Mouse (Mus musculus): Measurements from ENCODE around the gene Atf3.

Gene Atf3

DNA sequence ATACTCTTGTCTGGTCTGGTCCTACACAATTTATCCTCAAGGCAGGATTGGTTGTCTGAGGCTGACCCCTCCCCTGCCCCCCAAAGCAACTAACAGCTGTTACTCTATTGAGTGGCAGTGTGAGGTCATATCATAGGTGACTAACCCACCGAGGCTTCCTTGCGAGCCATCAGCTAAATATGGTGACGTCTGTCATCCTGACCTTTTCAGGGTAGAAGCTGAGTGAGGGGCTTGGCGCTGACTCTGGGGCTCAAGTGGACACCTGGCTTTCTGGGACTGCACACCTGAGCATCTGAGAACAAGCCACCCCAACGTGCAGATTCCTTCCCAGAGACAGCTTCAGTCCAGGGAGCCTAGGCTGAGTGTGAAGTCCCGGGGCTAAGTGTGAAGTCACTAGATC lies at the start of gene Atf3:
TSS of gene Atf3 (minus strand) at position 101 of the 400 bp plus-strand sequence.
- DNase-seq (ENCODE audit: low read depth, low spot score) = no peak

- DNase-seq (ENCODE audit: low read depth, low spot score) = no peak
Measured at GRCm38 (mm10) chr1:191267162-191267561, 49.3 kb upstream of the Atf3 start.

DNA sequence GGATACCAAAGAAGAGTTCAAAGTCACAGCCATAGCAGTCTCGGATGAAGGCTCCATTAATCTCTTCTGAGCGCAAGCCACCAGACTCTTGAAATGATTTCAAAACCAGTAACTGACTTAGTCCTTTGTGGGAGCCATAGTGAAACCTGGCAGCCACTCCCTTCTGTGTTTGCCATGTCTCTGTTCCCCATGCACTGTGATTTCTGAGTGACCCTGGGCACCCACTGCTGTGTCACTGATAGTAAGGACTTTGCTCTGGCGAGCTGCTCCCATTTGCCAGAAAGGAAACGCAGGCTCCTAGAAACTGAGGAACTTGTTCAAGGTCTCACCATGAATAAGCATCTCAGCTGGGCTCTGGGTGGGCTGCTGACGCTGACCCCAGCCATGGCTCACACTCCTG lies 45.6 kb upstream of the Atf3 start:
- no peak for DNase-seq (ENCODE audit: low read depth, low spot score)

DNA sequence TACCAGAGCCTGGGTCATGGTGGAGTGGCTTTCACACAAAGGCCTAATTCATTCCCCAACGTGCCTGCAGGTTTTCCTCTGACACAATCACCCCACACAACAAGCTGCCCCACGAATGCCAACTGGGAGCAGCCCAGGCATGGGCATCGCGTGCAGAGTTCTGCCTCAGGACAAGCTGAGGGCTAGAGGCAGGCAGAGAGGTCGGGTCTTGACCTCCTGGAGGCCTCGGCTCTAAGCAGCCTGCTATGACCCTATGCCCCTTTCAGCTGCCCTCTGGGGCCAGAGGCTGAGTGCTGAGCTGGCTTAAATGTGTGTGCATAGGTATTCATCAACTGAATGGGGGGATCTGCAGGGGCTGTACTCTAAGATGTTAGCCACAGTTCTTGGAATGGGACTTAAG lies 44.0 kb upstream of the Atf3 start:
- no peak for DNase-seq (ENCODE audit: low read depth, low spot score)

GRCm38 (mm10) chr1:191259661-191260060 lies 41.8 kb upstream of the Atf3 start:
- DNase-seq (ENCODE audit: low read depth, low spot score) = no peak

DNA sequence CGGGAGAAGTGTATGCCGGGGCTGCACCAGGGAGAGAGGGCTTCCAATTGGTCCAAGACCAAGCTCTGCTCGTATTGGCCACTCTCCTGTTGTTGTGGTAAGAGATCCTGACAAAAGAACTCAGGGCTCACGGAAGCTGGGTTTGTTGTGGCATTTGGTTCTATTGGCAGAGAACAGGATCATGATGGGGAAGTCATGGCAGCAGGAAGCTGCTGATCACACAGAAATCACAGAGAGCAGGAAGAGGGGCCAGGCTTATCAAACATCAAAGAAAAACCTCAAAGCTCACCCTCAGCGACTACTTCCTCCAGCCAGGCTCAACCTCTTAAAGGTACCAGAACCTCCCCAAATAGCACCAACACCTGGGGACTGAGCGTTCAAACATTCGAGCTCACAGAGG lies 41.3 kb upstream of the Atf3 start:
- DNase-seq (ENCODE audit: low read depth, low spot score) = peak; percentile 42

DNA sequence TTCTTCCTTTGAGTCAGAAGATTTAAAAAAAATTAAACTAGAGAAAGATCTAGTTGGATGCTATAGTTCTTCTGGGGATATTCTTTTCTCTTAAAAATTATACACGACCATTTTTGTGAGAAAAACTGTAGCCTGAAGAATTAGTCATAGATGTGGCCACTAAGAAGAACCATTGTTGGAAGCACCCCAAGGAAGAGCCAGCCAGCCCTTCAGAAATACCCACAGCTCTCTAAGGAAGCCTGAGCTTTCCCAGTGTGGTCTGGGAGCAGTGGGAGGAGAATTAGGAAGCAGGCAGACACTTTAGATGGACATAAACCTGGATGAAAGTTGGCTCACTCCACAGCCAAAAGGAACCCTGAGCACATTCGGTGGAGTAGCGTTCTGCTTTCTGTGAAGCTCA lies 40.7 kb upstream of the Atf3 start:
- DNase-seq (ENCODE audit: low read depth, low spot score) = no peak

DNA sequence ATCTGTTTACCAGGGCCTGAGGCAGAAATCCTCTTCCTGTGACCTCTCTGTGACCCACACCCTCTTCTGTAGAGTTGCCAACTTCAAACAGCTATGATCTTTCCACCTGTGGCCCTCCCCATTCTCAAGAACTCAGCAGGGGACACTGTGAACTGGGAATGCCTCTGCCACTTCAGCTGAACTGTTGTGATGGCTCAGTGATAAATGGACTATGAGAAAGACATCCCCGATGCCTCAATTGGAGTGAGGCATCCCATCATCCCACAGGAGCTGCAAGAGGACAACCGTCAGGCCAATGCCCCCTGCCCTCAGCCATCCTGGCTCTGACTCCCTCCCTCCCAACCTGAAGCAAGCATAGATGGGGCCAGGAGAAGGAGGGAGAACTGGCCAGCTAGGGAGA lies 40.1 kb upstream of the Atf3 start:
- peak; percentile 72 for DNase-seq (ENCODE audit: low read depth, low spot score)

GRCm38 (mm10) chr1:191257351-191257771 lies 39.5 kb upstream of the Atf3 start:
- DNase-seq (ENCODE audit: low read depth, low spot score) = no peak

DNA sequence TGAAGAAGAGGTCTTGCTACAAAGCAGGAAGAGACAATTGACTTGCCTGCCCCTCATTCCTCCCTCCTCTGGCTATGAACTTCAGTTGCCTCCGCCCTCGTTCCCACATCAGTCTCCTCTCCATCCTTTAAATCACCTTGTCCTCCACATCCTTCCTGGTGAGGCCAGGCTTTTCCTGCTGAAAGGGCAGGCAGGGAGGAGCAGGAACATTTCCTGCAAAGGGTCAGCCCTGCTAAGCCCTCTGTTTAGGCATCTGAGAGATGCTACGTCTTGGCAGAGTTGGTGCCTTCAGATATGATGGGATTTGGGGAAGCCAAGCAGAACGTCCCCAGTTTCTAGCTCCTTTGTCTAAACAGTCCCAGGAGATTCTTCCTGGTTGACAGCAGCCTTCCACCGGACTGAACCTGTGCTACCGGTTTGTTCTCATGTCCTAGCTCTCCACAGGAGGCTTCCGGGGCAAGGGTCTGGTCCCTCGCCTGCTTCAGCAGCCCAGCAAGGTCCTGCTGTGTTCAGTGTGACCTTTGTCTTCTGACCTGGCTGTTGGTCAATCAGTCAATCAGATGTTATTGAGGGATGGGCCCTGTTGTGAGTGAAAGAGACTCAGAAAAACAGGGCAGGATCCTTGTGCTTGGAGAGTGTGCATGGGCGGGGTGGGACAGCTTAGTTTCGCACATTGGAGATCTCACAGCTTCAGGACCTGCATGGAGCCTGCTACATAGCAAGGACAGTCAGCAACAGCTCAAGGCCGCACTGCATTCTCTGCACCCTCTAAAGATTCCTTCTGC lies 38.9 kb upstream of the Atf3 start:
- peak; percentile 75 for DNase-seq (ENCODE audit: low read depth, low spot score)

- DNase-seq (ENCODE audit: low read depth, low spot score) = no peak
Measured at GRCm38 (mm10) chr1:191256134-191256533, 38.3 kb upstream of the Atf3 start.

GRCm38 (mm10) chr1:191254448-191254847 lies 36.6 kb upstream of the Atf3 start:
- DNase-seq (ENCODE audit: low read depth, low spot score) = no peak

- DNase-seq (ENCODE audit: low read depth, low spot score) = no peak
Measured at GRCm38 (mm10) chr1:191253636-191254035, 35.8 kb upstream of the Atf3 start.

- no peak for DNase-seq (ENCODE audit: low read depth, low spot score)
Measured at GRCm38 (mm10) chr1:191249975-191250374, 32.1 kb upstream of the Atf3 start.

DNA sequence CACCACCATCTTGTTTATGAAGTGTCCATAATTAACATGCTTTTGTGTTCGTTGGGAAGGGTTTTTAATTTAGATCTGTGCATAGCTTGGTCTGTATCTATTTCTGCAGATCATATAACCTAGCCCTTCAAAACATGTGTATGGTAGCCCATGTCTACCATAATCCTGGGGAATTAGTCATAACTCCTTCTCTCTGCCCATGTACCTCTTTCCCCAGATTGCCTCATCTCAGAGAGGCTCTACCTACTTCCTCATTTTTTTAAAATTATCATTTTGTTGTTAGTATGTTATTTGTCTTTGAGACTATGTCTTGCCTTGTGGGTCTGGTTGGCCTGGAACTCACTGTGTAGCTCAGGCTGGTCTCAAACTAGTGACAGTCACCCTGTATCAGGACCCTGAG lies 30.6 kb upstream of the Atf3 start:
- DNase-seq (ENCODE audit: low read depth, low spot score) = no peak

GRCm38 (mm10) chr1:191247561-191247960 lies 29.7 kb upstream of the Atf3 start:
- no peak for DNase-seq (ENCODE audit: low read depth, low spot score)

GRCm38 (mm10) chr1:191243855-191244254 lies 26.0 kb upstream of the Atf3 start:
- no peak for DNase-seq (ENCODE audit: low read depth, low spot score)

DNA sequence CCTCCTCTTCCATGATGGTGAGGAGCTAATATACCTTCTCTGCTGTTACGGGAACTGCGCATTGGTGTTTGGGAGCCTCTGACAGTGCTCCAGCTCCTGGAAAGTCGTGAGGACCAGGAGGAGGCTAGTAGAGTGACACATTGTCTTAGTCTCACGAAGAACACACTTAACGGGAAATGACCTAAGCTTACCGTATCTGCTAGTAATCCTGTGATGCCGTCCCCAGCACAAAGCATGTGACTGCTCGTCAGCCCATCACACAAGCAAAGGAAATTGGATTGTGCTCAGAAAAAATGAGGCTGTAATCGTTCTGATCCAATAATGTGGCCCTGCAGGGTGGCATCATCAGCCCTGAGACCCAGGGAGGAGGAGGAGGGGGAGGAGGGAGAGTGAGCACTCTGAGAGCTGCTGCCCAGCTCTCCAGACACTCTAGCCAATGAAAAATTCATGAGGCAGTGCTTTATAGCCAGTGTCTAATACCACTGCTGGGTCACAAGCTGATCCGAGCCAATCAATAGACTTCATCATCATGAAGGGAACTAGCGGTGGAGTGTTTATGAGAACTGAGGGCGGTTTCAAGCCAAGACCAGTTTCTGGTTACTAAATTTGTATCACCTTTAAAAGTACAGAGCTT lies 24.3 kb upstream of the Atf3 start:
- no peak for DNase-seq (ENCODE audit: low read depth, low spot score)

DNA sequence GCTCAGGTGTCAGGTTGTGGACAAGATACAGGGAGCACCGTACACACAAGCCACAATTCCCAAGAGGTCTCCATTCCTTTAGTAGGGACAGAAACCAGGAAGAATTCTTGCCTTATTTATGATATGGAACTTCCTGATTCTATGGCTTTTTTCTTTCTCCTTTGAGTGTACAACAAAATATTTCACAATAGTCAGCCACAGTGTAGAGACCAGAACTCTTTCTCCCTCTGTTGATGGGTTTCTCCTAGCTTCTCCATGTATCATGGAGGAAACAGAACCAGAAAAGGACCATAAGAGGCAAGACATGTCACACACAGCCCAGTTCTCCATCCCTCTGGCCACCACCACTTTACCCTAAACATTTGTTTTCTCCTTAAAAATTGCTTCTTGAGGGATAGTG lies 23.7 kb upstream of the Atf3 start:
- no peak for DNase-seq (ENCODE audit: low read depth, low spot score)

GRCm38 (mm10) chr1:191239602-191240001 lies 21.8 kb upstream of the Atf3 start:
- DNase-seq (ENCODE audit: low read depth, low spot score) = no peak

DNA sequence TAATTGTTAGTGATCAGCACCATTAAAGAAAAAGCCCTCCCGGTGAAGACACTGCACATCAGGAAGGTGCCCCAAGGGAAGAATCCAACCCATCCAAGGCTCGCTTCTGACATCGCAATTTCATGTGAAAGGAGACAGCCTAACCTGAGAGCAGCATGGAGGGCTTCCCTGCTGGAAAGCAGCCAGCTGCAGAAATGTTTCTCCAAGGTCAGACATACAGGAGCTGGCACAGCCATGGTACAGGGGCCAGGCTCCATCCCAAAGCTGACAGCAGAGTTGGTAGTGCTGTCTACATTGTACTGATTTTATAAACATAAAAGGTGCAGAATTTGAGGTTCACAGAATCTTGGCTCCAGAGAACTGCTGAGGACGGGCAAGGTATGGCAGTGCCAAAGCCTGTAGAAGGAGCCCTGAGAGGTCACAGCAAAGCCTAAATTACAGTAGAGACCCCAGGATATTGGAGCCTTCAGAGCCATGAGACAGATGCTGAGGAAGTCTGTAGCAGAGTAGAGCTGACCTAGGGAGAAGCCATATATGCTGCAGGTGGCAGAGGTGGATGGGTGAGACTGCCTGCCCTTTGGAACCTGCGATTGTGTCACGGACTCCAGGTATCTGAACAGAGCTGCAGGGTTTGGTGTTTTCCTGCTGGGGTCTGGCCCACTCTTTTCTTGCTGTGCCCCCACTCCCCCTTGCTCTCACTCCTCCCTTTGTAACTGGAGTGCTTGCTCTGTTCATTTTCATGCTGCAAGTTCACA lies 18.1 kb upstream of the Atf3 start:
- DNase-seq (ENCODE audit: low read depth, low spot score) = peak; percentile 30

GRCm38 (mm10) chr1:191234837-191235236 lies 17.0 kb upstream of the Atf3 start:
- DNase-seq (ENCODE audit: low read depth, low spot score) = no peak

Measured in ZHBTc4 (cell line).